Mouse (Mus musculus) thymus, postnatal 0 days (tissue): ENCODE data around the gene Tnfrsf21. TPM values are rescaled to one million over a fixed set of nuclear protein-coding genes. Genes with fewer than 3 reads are reported as not detected.
A peak's percentile ranks its signal among the peaks of the same experiment; 100 is the strongest.

ENCODE experiments used
- DNase-seq: peaks from one replicate; pipeline ENCODE4 v3.0.0-alpha.2; 2015; ENCODE audit warnings: low spot score
- polyA plus RNA-seq: library from polyadenylated mRNA; unstranded; fragments of >200 nt; fragmentation: Nextera tagmentation; extraction: Ambion mirVana; gene quantifications from 2 replicates; pipeline ENCODE4 v1.2.1, GENCODE M21; 2015

Gene Tnfrsf21
- polyA plus RNA-seq, 1 experiment from 2014 or later: 8.9 TPM

- no peak for DNase-seq
Observed at GRCm38 (mm10) chr17:43075937-43076336, 59.6 kb downstream of the Tnfrsf21 start.

GRCm38 (mm10) chr17:43076801-43077493 lies 60.6 kb downstream of the Tnfrsf21 start:
- DNase-seq: peak; percentile 54

- DNase-seq: no peak
Observed at GRCm38 (mm10) chr17:43077540-43077939, 61.2 kb downstream of the Tnfrsf21 start.

DNA sequence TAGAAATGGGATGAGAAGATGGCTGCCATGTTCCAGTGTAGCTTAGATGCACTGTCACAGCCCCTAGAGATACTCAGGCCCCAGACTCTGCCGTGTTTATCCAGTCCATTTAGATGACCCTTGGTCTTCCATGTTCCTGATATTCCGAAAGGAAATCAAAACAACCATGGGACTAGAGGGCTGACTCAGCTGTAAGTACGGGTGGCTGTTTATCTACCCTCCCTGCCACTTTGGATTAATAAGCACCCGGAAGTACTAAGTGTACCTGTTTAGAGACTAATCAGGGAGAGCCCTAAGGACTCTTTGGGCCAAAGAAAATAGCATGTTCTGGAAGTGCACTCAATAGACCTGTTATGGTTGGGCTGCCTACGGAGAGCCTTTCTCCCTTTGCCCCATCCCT lies 64.9 kb downstream of the Tnfrsf21 start:
- DNase-seq: no peak

GRCm38 (mm10) chr17:43089496-43089895 lies 73.1 kb downstream of the Tnfrsf21 start:
- DNase-seq: no peak

- no peak for DNase-seq
Observed at GRCm38 (mm10) chr17:43090948-43091724, 74.8 kb downstream of the Tnfrsf21 start.

- no peak for DNase-seq
Observed at GRCm38 (mm10) chr17:43092280-43092995, 76.1 kb downstream of the Tnfrsf21 start.

GRCm38 (mm10) chr17:43094285-43094684 lies 77.9 kb downstream of the Tnfrsf21 start:
- no peak for DNase-seq

GRCm38 (mm10) chr17:43097101-43097688 lies 80.8 kb downstream of the Tnfrsf21 start:
- DNase-seq: no peak

GRCm38 (mm10) chr17:43106108-43106507 lies 89.8 kb downstream of the Tnfrsf21 start:
- no peak for DNase-seq

DNA sequence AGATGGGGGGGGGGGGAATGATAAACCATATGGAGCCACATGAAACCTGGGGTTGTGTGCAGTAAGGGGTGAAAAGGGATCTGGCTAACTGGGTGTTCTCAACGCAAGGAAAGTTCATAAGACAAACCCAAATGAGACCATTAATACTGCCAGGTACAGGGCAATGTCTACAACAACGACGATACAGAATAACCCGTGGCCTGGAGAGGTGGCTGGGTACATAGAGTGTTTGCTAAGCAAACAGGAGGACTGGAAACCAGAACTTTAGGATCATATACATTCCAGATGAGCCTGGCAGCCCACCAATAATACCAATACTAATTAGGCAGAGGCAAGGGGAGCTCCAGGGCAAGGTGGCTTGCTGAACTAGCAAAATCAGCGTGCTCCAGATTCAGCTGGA lies 91.0 kb downstream of the Tnfrsf21 start:
- DNase-seq: no peak

- no peak for DNase-seq
Observed at GRCm38 (mm10) chr17:43109501-43109900, 93.1 kb downstream of the Tnfrsf21 start.

- no peak for DNase-seq
Observed at GRCm38 (mm10) chr17:43110168-43110885, 94.0 kb downstream of the Tnfrsf21 start.

DNA sequence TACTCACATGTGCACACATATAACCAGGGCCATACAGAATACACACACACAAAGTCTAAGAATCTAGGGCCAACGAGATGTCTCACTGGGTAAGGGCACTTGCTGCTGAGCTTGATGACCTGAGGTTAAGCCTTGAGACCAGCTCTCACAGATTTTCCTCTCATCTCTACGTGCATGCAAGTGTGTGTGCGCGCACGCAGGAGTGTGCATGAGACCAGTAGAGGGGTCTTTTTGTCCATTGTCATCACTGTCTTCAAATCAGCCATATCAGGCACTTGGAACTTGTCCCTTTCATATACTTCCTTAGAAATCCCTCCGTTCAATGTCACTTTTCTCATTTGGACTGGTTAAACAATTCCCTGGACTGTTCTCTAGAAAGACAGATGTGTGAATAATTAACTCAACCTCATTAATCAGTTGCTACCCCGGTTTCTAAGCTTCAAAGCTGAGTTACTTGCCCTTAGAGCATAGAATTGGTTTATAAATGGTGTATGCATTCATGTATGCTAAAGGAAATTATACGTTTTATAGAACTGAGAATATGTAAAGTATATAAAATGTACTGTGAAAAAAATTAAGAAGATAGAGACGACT lies 97.1 kb downstream of the Tnfrsf21 start:
- DNase-seq: no peak

GRCm38 (mm10) chr17:43114086-43114581 lies 97.8 kb downstream of the Tnfrsf21 start:
- no peak for DNase-seq

GRCm38 (mm10) chr17:43114926-43115325 lies 98.6 kb downstream of the Tnfrsf21 start:
- no peak for DNase-seq

DNA sequence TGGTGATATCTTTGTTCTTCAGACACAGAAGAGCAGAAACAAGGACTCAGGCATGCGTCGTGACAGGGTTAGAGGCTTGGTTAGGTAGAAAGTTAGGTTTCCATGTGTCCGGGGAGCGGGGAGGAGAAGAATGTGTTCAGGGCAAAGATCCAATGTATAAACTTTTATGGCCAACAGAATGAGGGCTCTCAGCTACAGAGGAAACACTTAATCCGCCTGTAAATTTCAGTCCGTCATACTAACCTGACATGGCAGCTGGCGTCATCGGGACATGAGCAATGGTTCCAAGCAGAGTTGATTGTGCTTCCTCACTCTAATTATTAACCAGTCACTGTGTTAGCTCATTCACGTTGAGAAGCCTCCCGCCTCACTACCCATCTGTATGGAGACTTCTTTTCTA lies 100.4 kb downstream of the Tnfrsf21 start:
- no peak for DNase-seq

- no peak for DNase-seq
Observed at GRCm38 (mm10) chr17:43119446-43119845, 103.1 kb downstream of the Tnfrsf21 start.

DNA sequence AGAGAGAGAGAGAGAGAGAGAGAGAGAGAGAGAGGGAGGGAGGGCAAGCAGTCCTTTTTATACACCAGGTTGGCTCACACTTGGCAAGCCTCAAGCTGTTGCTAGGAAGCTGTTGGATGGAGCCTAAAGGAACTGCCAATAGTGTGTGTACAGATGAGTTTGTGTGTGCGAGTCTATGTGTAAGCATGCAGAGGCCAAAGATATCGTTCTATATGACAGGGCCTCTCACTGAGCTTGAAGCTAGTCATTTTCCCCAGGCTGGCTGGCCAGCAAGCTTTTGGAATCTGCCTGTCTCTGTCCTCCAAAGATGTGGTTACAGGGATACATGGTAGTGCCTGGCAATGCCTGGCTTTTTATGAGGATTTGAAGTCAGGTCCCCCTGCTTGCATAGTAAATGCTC lies 104.7 kb downstream of the Tnfrsf21 start:
- DNase-seq: no peak

DNA sequence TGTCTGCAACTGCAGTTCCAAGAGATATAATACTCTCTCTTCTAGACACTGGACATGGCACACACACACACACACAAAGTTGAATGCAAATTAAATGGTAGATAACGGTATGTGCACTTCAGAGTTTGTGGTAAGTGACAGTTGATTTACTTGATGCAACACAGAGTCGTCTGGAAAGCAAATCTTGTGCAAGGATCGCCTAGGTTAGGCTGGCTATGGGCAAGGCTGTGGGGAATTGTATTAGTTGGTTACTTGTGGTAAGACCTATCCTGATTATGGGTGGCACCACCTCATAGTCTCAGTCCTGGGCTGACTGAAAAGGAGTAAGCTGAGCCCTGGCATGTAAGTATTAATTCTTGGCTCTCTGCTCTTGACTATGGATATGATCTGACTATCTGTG lies 112.0 kb downstream of the Tnfrsf21 start:
- no peak for DNase-seq
